Comparison of ENCODE assay signal across 1 mouse cellular context in the genomic region with DNA sequence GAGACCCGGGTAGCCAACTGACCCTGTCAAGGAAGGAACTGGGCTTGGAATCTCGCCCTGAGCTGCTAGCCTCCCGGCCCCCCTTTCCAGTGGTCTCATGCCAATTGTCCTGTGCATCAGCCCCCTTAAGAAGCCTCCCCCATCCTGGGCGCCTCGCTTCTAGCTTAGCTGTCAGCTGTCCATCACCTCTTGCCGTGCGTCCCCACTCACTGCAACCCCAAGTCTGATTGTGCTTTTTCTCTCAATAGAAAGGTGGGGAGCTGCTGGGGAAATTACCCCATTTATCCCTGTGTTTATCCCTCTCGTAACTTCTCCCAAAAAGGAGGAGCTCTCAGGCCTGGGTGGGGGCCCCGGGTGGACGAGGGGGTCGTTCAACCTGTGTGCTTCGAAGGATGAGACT.
TF ChIP-seq lines count a peak whose summit lies in the region.

No protein-coding gene starts in this region.

TF ChIP-seq in CH12.LX, 34 proteins besides CTCF, POLR2A, EP300 and RAD21 (continued from another document):
- TF ChIP-seq CHD2 (IDR thresholded peaks at IDR 0.05; ENCODE audit: low read length) (no peak), RCOR1 (conservative IDR thresholded peaks at IDR 0.05; ENCODE audit: low read depth, low read length) (no peak), MAZ (IDR thresholded peaks at IDR 0.05; ENCODE audit: low read depth, low read length) (no peak), ETS1 (conservative IDR thresholded peaks at IDR 0.05; ENCODE audit: low read depth, low read length) (no peak), BHLHE40 (IDR thresholded peaks at IDR 0.05; ENCODE audit: low read depth, low read length) (no peak)
